Mouse (Mus musculus): Measurements from ENCODE around the gene Aplnr. TPM values are rescaled to one million over a fixed set of nuclear protein-coding genes. Genes with fewer than 3 reads are reported as not detected.

The Aplnr gene
- 31.7 and 39.0 TPM in 2 replicates for polyA plus RNA-seq (2015; fragmentation: Nextera tagmentation; extraction: Ambion mirVana)

DNA sequence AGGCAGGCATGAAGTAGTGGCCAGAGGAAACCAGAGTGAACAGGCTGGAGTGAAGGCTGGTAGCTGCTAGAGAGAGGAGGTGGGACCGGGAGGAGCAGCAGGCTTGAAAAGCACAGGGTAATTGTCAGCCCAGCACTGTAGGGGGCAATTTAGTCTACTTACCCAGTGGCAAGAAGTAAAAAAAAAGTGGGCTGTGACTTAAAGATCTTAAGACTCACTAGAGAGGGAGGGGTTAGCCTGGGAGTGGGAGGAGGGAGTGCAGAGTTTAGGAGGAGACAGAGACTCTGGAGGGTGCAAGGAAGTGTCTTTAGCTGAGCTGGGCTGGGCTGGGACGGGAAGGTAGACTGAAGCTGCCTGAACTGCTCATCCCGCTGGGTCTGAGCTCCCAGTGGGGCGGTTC, at the start of gene Aplnr:
Gene Aplnr, plus strand, starts transcription at position 137 of the 400 bp plus-strand sequence.
- Histone ChIP-seq H3K4me1 (replicated peaks) (no peaks in the 10 kb centered on the region), H3K27ac (no peak within 1 kb of the TSS), H3K36me3 (no peaks in the 10 kb centered on the region), H3K4me2 (no peak within 1 kb of the TSS), H3K4me3 (peak within 1 kb of the TSS; percentile 16), H3K27me3 (no peaks in the 10 kb centered on the region), H3K9me3 (no peaks in the 10 kb centered on the region), H3K9ac (0 out of 2 replicates have a peak within 1 kb of the TSS, but pooled peaks have one; percentile 4)
- 8% methylated on average over 4 of the region's 4 CpGs for WGBS
- ATAC-seq (ENCODE audit: low FRiP score) = peak; percentile 55; the same call in 1 of the 2 replicates

DNA sequence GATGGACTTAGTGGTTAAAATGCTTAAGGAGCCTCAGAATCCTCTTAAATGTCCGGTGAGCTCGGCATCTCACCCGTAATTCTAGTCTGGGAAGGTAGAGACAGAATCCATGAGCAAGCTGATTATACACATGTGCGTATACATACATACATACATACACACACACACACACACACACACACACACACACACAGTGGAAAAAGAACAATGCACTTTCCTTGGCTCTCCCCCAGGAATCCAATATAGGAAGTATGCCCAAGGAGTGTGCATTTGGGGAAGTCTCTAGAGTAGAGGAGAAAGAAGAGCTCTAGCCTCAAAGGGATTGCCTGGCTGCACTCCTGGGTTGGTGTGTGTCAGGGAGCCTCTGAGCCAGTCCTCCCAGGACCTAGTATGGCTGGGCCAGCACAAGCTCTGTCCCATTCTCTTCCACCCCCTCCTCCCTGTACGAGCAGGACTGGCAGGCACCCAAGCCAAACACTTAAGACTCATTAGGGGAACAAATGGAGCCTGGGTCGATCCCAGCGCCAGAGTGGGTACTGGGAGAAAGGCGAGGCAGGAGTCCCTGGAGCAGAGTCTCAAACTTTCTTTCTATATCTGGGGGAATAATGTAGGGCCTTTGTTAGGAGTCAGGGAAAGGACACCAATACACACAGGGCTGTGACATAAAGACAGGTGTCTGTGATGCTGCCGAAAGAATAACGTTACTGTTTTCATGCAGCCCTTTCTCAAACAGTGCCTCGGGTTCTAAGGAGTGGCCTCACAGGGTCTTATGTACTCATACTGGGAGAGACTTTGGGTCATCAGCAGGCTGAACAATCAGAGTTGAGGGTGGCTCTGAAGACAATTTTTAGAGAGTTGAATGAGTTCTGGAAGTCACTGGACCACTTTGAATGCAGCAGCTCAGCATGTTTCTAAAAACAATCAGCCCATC, 47.0 kb upstream of the Aplnr start:
- Histone ChIP-seq H3K27me3 (no peaks in the 10 kb centered on the region), H3K9ac (no peak overlapping the region), H3K4me3 (no peak overlapping the region), H3K36me3 (0 out of 2 replicates have a peak, but pooled peaks cover 4% of the 10 kb centered on the region), H3K4me2 (no peak overlapping the region), H3K9me3 (no peaks in the 10 kb centered on the region), H3K27ac (no peak overlapping the region), H3K4me1 (replicated peaks) (peaks cover 9% of the 10 kb centered on the region; the same call in 1 of the 2 replicates)
- WGBS = 59% methylated on average over 11 of the region's 11 CpGs
- ATAC-seq (ENCODE audit: low FRiP score) = peak; percentile 80

DNA sequence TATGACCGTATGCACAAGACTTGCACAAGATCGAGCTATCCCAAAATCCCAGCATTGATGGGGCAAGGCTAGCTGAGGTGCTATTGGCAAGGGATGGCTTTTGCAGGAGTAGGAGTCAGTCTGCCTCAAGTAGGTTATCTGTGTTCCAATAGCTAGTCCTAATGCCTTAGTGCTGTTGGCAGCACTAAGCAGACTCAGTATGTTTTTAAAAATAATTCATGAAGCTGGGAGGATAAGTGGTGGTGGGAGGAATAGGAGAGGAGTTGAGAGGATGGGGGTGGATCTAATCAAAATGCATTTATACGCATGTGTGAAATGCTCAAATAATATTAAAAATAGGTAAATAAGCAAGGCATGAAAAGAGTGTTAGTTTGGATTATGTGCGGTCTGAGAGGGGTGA, 44.7 kb upstream of the Aplnr start:
- ATAC-seq (ENCODE audit: low FRiP score) = no peak
- no peaks in the 10 kb centered on the region for H3K27me3 ChIP-seq

DNA sequence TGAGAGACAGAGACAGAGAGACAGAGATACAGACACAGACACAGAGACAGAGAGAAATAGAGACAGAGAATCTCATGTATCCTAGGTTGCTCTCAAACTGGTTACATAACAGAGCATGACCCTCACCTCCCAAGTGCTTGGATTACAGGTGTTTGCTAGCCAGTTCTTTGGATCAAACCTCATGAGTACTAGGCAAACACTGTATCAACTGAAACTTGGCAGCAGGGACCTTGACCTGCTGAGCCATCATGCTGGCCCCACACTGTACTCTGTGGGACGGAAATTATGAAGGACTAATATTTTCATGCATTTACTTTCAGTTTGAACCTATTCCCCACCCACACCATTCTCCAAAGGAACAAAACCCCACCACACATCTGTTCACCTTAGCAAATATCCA, 42.6 kb upstream of the Aplnr start:
- no peak overlapping the region for H3K9ac ChIP-seq
- no peaks in the 10 kb centered on the region for H3K36me3 ChIP-seq
- no peaks in the 10 kb centered on the region for H3K9me3 ChIP-seq
- ATAC-seq (ENCODE audit: low FRiP score) = no peak
- no peak overlapping the region for H3K4me3 ChIP-seq
- no peak overlapping the region for H3K4me2 ChIP-seq
- H3K27me3 ChIP-seq = no peaks in the 10 kb centered on the region
- WGBS = 100% methylated on average over 1 of the region's 1 CpGs
- H3K4me1 ChIP-seq (replicated peaks) = peaks cover 12% of the 10 kb centered on the region; the same call in 1 of the 2 replicates
- no peak overlapping the region for H3K27ac ChIP-seq

More for the DNA sequence above, 44.7 kb upstream of the Aplnr start:
- no peak overlapping the region for H3K9ac ChIP-seq
- H3K4me1 ChIP-seq (replicated peaks) = peaks cover 12% of the 10 kb centered on the region; the same call in 1 of the 2 replicates
- no peaks in the 10 kb centered on the region for H3K36me3 ChIP-seq
- H3K27ac ChIP-seq = no peak overlapping the region
- no peak overlapping the region for H3K4me3 ChIP-seq
- no peak overlapping the region for H3K4me2 ChIP-seq
- H3K9me3 ChIP-seq = no peaks in the 10 kb centered on the region
- WGBS = 96% methylated on average over 4 of the region's 4 CpGs

DNA sequence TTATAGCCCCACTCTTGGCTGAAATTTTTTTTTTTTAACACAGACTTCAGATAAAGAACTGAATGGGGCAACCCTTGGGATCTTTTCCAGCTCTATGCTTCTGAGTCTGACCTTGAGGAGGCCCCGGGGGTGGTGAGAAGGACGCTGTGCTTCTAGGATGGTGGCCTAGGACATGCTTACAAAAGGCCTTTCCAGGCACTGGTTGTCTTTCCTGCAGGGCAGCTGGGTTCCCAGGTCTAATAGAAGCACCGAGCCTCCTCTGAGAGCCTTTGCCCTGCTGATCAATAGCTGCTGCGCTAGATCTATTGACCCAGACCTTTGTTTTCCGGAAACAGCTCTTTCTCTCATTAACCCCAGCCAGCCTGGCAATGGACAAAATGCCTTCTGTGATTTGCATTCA, 40.1 kb upstream of the Aplnr start:
- no peak overlapping the region; the same call in 1 of the 2 replicates for H3K27ac ChIP-seq
- WGBS = 27% methylated on average over 5 of the region's 5 CpGs

DNA sequence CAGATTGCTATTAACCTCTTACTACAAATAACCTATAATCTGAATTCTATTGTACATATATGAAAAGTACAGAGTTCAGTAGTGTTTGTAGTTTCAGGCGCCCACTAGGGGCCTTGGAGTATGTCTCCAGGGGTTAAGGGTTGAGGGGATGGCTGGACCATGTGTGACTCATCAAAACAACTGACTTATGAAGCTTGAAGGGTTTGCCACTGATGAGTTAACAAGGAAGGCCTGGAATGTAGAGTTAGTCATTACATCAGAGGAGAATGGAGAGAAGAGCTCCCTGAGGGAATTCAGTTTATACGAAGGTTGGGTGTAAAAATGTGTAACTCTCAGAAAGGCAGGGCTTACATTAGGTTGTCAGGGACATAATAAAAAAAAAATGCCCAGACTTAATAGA, 38.0 kb upstream of the Aplnr start:
- ATAC-seq (ENCODE audit: low FRiP score) = no peak

More for the DNA sequence above, 40.1 kb upstream of the Aplnr start:
- Histone ChIP-seq H3K36me3 (no peaks in the 10 kb centered on the region), H3K9me3 (no peaks in the 10 kb centered on the region), H3K9ac (no peak overlapping the region), H3K27me3 (no peaks in the 10 kb centered on the region), H3K4me1 (replicated peaks) (0 out of 2 replicates have a peak, but pooled peaks cover 4% of the 10 kb centered on the region), H3K4me3 (no peak overlapping the region), H3K4me2 (no peak overlapping the region)
- no peak for ATAC-seq (ENCODE audit: low FRiP score)

DNA sequence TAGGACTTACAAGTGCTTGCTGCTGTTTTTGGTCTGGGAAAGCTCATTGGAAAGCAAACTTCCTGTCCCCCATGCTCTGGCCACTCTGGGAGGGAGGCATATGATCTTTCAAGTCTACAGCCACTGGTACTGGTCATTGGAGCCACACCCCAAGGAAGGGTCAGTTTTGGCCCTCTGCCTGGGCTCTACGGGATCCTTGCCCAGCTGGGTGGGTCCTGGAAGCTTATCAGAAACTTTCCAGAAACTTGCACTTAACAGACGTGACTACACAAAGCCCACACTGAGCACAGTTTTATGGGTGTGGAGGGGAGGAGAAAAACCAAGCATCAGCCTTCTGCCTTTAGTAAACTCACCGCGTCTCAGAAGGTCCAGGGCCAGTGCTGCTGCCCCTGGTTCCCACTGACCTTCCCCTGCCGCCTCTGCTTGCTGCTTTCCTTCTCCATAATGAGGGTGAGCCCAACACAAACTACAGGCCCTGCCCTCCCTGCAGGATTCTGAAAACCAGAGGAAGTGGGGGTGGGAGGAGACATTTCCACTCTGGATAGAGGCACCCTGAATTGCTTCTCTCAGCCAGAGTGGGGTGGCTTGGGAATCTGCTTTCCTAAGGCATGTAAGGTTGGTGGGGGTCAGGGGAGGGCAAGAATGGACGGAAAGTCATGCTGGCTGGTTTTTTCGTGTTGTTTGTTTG, 37.1 kb upstream of the Aplnr start:
- no peak overlapping the region for H3K27ac ChIP-seq
- 0 out of 2 replicates have a peak, but pooled peaks have one; percentile 27 for ATAC-seq (ENCODE audit: low FRiP score)
- no peak overlapping the region for H3K4me2 ChIP-seq

More for the DNA sequence above, 38.0 kb upstream of the Aplnr start:
- no peaks in the 10 kb centered on the region for H3K36me3 ChIP-seq
- no peak overlapping the region for H3K9ac ChIP-seq
- H3K4me1 ChIP-seq (replicated peaks) = 0 out of 2 replicates have a peak, but pooled peaks cover 4% of the 10 kb centered on the region
- H3K27me3 ChIP-seq = no peaks in the 10 kb centered on the region
- peaks cover 4% of the 10 kb centered on the region; the same call in 1 of the 2 replicates for H3K9me3 ChIP-seq
- H3K4me3 ChIP-seq = no peak overlapping the region
- no peak overlapping the region for H3K27ac ChIP-seq
- no peak overlapping the region for H3K4me2 ChIP-seq
- 86% methylated on average over 2 of the region's 2 CpGs for WGBS

DNA sequence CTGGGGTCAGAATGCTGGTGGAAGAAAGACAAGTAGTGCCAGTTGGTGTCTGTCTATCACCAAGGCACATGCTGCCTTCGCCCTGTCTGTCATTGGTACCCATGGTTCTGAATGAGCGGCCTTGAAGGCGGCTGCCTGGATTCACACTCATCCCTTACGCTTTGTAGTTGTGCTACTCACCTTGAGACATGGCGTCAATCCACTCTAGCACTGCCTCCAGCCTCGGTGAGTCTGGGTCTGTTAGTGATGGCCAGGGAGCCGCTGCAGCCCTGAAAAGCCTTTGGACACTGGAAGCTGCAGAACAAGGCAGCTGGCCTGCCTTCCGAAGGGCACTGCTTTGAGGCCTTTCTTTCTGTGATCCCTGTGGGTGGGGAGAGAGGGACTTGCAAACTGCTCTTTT, 32.8 kb upstream of the Aplnr start:
- 79% methylated on average over 8 of the region's 8 CpGs for WGBS
- no peak overlapping the region for H3K9ac ChIP-seq
- peaks cover 4% of the 10 kb centered on the region; the same call in 1 of the 2 replicates for H3K9me3 ChIP-seq
- H3K27me3 ChIP-seq = no peaks in the 10 kb centered on the region
- H3K4me3 ChIP-seq = no peak overlapping the region
- H3K27ac ChIP-seq = no peak overlapping the region
- no peaks in the 10 kb centered on the region for H3K4me1 ChIP-seq (replicated peaks)
- no peak overlapping the region for H3K4me2 ChIP-seq
- ATAC-seq (ENCODE audit: low FRiP score) = no peak
- H3K36me3 ChIP-seq = no peaks in the 10 kb centered on the region

More for the DNA sequence above, 37.1 kb upstream of the Aplnr start:
- Histone ChIP-seq H3K4me1 (replicated peaks) (0 out of 2 replicates have a peak, but pooled peaks cover 4% of the 10 kb centered on the region), H3K9me3 (peaks cover 4% of the 10 kb centered on the region; the same call in 1 of the 2 replicates), H3K9ac (no peak overlapping the region), H3K27me3 (no peaks in the 10 kb centered on the region), H3K36me3 (no peaks in the 10 kb centered on the region), H3K4me3 (no peak overlapping the region)
- WGBS = 86% methylated on average over 7 of the region's 7 CpGs

DNA sequence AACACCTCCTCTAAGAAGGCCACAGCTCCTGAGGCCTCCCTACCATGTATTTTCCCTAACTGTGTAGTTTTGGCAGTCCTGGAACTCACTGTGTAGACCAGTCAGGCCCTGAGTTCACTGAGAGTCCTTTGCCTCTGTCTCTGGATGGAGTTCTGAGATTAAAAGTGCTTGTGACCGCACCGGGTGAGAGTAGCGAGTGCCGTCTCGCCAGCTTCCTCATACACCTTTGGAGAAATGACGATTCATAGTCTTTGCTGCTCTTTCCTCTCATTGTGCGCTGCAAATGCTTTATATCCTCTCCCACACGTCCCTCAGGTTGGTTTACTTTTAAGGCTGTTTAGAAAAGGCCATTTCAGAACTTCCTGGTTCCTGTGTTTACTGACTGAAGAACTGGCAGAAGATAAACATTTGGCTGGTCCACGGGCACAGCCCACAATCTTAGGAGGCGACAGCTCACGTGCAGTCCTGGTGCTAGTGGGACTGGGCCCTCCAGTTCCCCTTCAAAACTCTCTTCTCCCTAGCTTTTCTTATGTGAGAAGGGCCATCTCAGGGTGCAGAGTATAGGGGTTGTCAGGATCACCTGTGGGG, 30.5 kb upstream of the Aplnr start:
- Histone ChIP-seq H3K36me3 (no peaks in the 10 kb centered on the region), H3K4me3 (no peak overlapping the region), H3K27ac (no peak overlapping the region), H3K27me3 (no peaks in the 10 kb centered on the region), H3K9ac (no peak overlapping the region), H3K4me1 (replicated peaks) (no peaks in the 10 kb centered on the region), H3K9me3 (peaks cover 4% of the 10 kb centered on the region; the same call in 1 of the 2 replicates), H3K4me2 (no peak overlapping the region)
- ATAC-seq (ENCODE audit: low FRiP score) = peak; percentile 25; the same call in 1 of the 2 replicates
- 87% methylated on average over 11 of the region's 11 CpGs for WGBS

DNA sequence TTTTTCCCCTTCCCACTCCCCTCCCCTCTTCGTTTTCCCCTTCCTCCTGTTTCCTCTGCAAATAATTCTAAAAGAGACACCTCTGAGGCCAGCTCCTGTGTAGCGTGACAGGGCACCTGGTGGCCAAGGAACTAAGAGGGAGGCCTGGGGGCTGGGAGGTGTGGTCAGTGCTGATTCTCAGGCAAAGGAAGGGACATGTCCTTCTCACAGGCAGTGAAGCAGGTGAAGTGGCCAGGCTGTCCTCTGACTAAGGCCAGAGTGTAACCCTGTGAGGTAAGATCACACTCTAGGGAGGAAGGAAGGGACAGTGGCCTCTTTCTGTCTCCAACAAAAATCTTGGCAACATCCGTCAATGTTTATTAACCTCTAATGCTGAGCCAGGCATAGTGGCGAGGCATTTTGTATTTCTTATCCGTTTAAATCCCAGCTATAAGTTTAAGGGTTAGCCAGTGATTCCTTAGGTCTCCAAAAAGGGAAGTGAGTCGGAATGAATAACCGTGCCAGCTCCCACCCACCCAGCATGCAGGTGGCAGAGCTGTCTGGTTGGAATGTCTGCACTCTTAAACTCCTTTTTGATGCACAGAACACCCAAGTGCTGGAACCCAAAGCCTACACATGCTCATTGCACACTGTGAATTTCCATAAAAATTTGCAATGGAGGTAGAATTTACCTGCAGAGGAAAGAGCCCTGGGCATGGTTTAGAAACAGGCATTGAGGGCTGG, 29.8 kb upstream of the Aplnr start:
- no peak overlapping the region for H3K27ac ChIP-seq
- peaks cover 1% of the 10 kb centered on the region; the same call in 1 of the 2 replicates for H3K9me3 ChIP-seq
- H3K4me2 ChIP-seq = no peak overlapping the region
- no peaks in the 10 kb centered on the region for H3K36me3 ChIP-seq
- no peaks in the 10 kb centered on the region for H3K27me3 ChIP-seq
- H3K4me1 ChIP-seq (replicated peaks) = no peaks in the 10 kb centered on the region
- 86% methylated on average over 7 of the region's 7 CpGs for WGBS
- H3K9ac ChIP-seq = no peak overlapping the region
- ATAC-seq (ENCODE audit: low FRiP score) = peak; percentile 18; the same call in 1 of the 2 replicates
- no peak overlapping the region for H3K4me3 ChIP-seq

DNA sequence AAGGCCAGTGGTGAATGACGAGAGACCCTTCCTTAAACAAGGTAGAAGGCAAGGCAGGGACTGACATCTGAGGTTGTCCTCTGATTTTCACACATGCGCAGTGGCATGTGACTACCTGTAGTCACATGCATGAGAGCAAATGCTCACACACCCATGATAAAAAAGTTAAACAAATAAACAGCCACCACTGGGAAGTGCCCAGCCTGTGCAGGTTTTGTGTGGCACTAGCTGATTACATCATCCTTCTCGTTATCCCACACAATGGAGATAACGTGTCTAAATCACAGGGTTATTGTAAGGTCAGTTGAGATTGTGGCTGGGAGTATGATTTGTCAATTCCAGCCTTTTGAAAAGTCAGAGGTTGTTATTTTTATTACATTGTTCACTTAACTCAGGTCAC, 29.1 kb upstream of the Aplnr start:
- H3K27me3 ChIP-seq = no peaks in the 10 kb centered on the region
- H3K27ac ChIP-seq = no peak overlapping the region
- H3K4me3 ChIP-seq = no peak overlapping the region
- no peak overlapping the region for H3K4me2 ChIP-seq
- H3K36me3 ChIP-seq = no peaks in the 10 kb centered on the region
- no peaks in the 10 kb centered on the region for H3K4me1 ChIP-seq (replicated peaks)
- no peak overlapping the region for H3K9ac ChIP-seq
- ATAC-seq (ENCODE audit: low FRiP score) = no peak
- H3K9me3 ChIP-seq = no peaks in the 10 kb centered on the region
- WGBS = 81% methylated on average over 4 of the region's 4 CpGs

All from hindbrain, embryonic 13.5 days (tissue).